ENCODE assay signal across 10 mouse cellular contexts in genomic region chr3:108476761-108477619, GRCm38 (mm10). TPM values are rescaled to one million over a fixed set of nuclear protein-coding genes. Genes with fewer than 3 reads are reported as not detected.
DNase-seq lines count a peak whose midpoint lies in the region; ATAC-seq and TF ChIP-seq lines count a peak whose summit lies in the region.
"Had no signal": no experiment of that assay in that cellular context is flagged by ENCODE, and none has a peak within 500 bp of the region (broad histone marks: within the 10 kb centered on the region; RNA-seq: fewer than 3 reads in every experiment).

No protein-coding gene starts in this region.

- H3K9me3 ChIP-seq in lung, embryonic 16.5 days (ENCODE audit: control insufficient read depth, low read length), result no peaks in the 10 kb centered on the region
- H3K9me3 ChIP-seq: liver, embryonic 13.5 days had no signal

- POLR2A ChIA-PET in Patski (lab: Charles Lee), result interaction anchor here (0.5 to 1.8 kb wide), 7 partner anchors 10 to 292 kb away, joined by 3 to 5 read pairs (median 4); no protein-coding TSS in a partner anchor

- in situ Hi-C loops in Patski (cut with MboI; ENCODE audit: low pct_unique_long_range_greater_than_20kb), result no loop called here

- H3K4me1 ChIP-seq in lung, embryonic 16.5 days (replicated peaks; ENCODE audit: control insufficient read depth, insufficient read depth, low read length), result peaks cover 14% of the 10 kb centered on the region
- H3K4me1 ChIP-seq: liver, embryonic 13.5 days had no signal

- peak; percentile 100 for DNase-seq in Patski (ENCODE audit: low read depth, low spot score)
- DNase-seq in adrenal gland, postnatal 25 days, result peak; percentile 24
- DNase-seq in kidney, adult 8-10 months, result peak; percentile 90 to 93
- DNase-seq in right cerebral cortex, adult 18-20 months, result no peak
- no peak for DNase-seq in left cerebral cortex, adult 18-20 months (ENCODE audit: low spot score in 2 of 2)
- DNase-seq in right cerebral cortex, postnatal 14 days, result no peak
- DNase-seq: cerebellum, adult 2 months; liver, embryonic 13.5 days had no signal

- no peaks in the 10 kb centered on the region for H3K27me3 ChIP-seq in Patski
- H3K27me3 ChIP-seq in lung, embryonic 16.5 days (ENCODE audit: control insufficient read depth, insufficient read depth, low read depth, low read length), result no peaks in the 10 kb centered on the region

- no peaks in the 10 kb centered on the region for H3K36me3 ChIP-seq in lung, embryonic 16.5 days (ENCODE audit: control insufficient read depth, insufficient read depth, low read length)
- H3K36me3 ChIP-seq: liver, embryonic 13.5 days had no signal

- peak overlapping the region; percentile 6; the same call in 1 of the 2 replicates for H3K9ac ChIP-seq in lung, embryonic 16.5 days (ENCODE audit: low read length)
- H3K9ac ChIP-seq: liver, embryonic 13.5 days had no signal

- H3K4me3 ChIP-seq in lung, embryonic 16.5 days (ENCODE audit: low read length), result no peak overlapping the region
- H3K4me3 ChIP-seq: liver, embryonic 13.5 days had no signal

- CTCF ChIA-PET in Patski (lab: Charles Lee), result interaction anchor here (0.8 to 2.2 kb wide), 7 partner anchors 8 to 86 kb away, joined by 3 to 13 read pairs (median 4); partner anchors contain the start of gene Tmem167b

- TF ChIP-seq CTCF in Patski (IDR thresholded peaks at IDR 0.05), result no peak

- peak overlapping the region; percentile 11; the same call in 1 of the 2 replicates for H3K4me2 ChIP-seq in lung, embryonic 16.5 days (ENCODE audit: low read depth, low read length)
- H3K4me2 ChIP-seq: liver, embryonic 13.5 days had no signal

- peak; percentile 84 for ATAC-seq in Patski
- peak; percentile 83 for ATAC-seq in lung, embryonic 16.5 days (ENCODE audit: low read depth)

- peak overlapping the region; percentile 95 for H3K27ac ChIP-seq in lung, embryonic 16.5 days (ENCODE audit: low read length)
- H3K27ac ChIP-seq: liver, embryonic 13.5 days had no signal

- WGBS in lung, embryonic 16.5 days, result 36% methylated on average over 14 of the region's 14 CpGs

RNA-seq across cellular contexts. Expression of gene Sars, which starts 32.0 kb away (rescaled TPM):
- polyA plus RNA-seq in Patski (2021), result 536 TPM
- total RNA-seq in adrenal gland, postnatal 25 days (2021), result 170 and 185 TPM in 2 replicates
- polyA plus RNA-seq in lung, embryonic 16.5 days (2015; fragmentation: Nextera tagmentation; extraction: Ambion mirVana), result 112 and 117 TPM in 2 replicates
- 100 to 1,000 TPM; 244 to 258 TPM for total RNA-seq in left cerebral cortex, adult 18-20 months (2021)

RNA-seq across cellular contexts. Expression of gene 1700013F07Rik, which starts 57.0 kb away (rescaled TPM):
- 3.6 TPM for polyA plus RNA-seq in Patski (2021)
- total RNA-seq in adrenal gland, postnatal 25 days (2021), result not detected in 2 replicates
- 3.1 and 5.0 TPM in 2 replicates for polyA plus RNA-seq in lung, embryonic 16.5 days (2015; fragmentation: Nextera tagmentation; extraction: Ambion mirVana)
- total RNA-seq in left cerebral cortex, adult 18-20 months (2021), result 1 to 10 TPM in 1 of 2 experiments, under 1 TPM in 1; 1.00 to 2.8 TPM
- total RNA-seq: gastrocnemius, postnatal 36 days had no signal
- polyA plus RNA-seq: liver, embryonic 13.5 days had no signal

RNA-seq across cellular contexts. Expression of gene 5330417C22Rik, which starts 59.3 kb away (rescaled TPM):
- polyA plus RNA-seq in Patski (2021), result 0.17 TPM
- total RNA-seq in adrenal gland, postnatal 25 days (2021), result 7.5 and 9.4 TPM in 2 replicates
- polyA plus RNA-seq in lung, embryonic 16.5 days (2015; fragmentation: Nextera tagmentation; extraction: Ambion mirVana), result 19.6 and 22.3 TPM in 2 replicates
- 10 to 100 TPM; 30.6 to 30.9 TPM for total RNA-seq in left cerebral cortex, adult 18-20 months (2021)

Comparison
In these comparisons a context has a peak if more than half of its experiments do, and no peak if none do; other contexts are left out.
1. DNase-seq: peak in Patski (single experiment), adrenal gland, postnatal 25 days (single experiment) and kidney, adult 8-10 months (2 of 2); none in right cerebral cortex, adult 18-20 months (single experiment), left cerebral cortex, adult 18-20 months (0 of 2) and right cerebral cortex, postnatal 14 days (single experiment).